Mouse (Mus musculus) heart, embryonic 14.5 days (tissue): Measurements from ENCODE around the gene Patj. TPM values are rescaled to one million over a fixed set of nuclear protein-coding genes. Genes with fewer than 3 reads are reported as not detected.

Experiments
- ATAC-seq: fragments of 200-750 bp; cut with Nextera tagmentation; 2 replicates; pipeline ENCODE4 v1.8.0; 2017; ENCODE audit warnings: low read depth, moderate TSS enrichment; ENCODE audit not compliant: insufficient number of reproducible peaks, insufficient read depth, low FRiP score
- H3K27ac ChIP-seq, 2 experiments: fragments of 200-500 bp in 1 of 2; fragments of 300-500 bp in 1 of 2; sonication (generic) in 1 of 2; replicated peaks in 1 of 2; 2 replicates each; pipeline ENCODE4 v1.5.1; 2012 to 2014; ENCODE audit warnings: low read depth in 2 of 2, low read length in 2 of 2, control low read depth in 1 of 2, mild to moderate bottlenecking in 1 of 2, mixed read lengths in 1 of 2; ENCODE audit not compliant: control insufficient read depth in 1 of 2, insufficient read depth in 1 of 2
- H3K27me3 ChIP-seq: fragments of 300-500 bp; sonication (generic); 2 replicates; pipeline ENCODE4 v1.6.1; 2014; ENCODE audit warnings: mild to moderate bottlenecking, low read length, control low read depth; ENCODE audit not compliant: control insufficient read depth, insufficient read depth
- H3K36me3 ChIP-seq: fragments of 300-500 bp; sonication (generic); 2 replicates; pipeline ENCODE4 v1.6.1; 2014; ENCODE audit warnings: mild to moderate bottlenecking, control low read depth, low read length, mixed read lengths; ENCODE audit not compliant: control insufficient read depth, insufficient read depth
- H3K4me1 ChIP-seq, 2 experiments: fragments of 200-500 bp in 1 of 2; fragments of 300-500 bp in 1 of 2; sonication (generic) in 1 of 2; 2 replicates each; pipeline ENCODE4 v1.6.1; 2012 to 2014; ENCODE audit warnings: low read length in 2 of 2, control low read depth in 1 of 2, mixed read lengths in 1 of 2; ENCODE audit not compliant: control insufficient read depth in 2 of 2, insufficient read depth in 2 of 2
- H3K4me2 ChIP-seq: fragments of 300-500 bp; sonication (generic); 2 replicates; pipeline ENCODE4 v1.6.1; 2014; ENCODE audit warnings: mild to moderate bottlenecking, low read length
- H3K4me3 ChIP-seq, 2 experiments: fragments of 200-500 bp in 1 of 2; fragments of 300-500 bp in 1 of 2; sonication (generic) in 1 of 2; 2 replicates each; pipeline ENCODE4 v1.5.1; 2012 to 2014; ENCODE audit warnings: low read length in 2 of 2, mild to moderate bottlenecking in 2 of 2, control low read depth in 1 of 2, low read depth in 1 of 2, moderate library complexity in 1 of 2; ENCODE audit not compliant: control insufficient read depth in 1 of 2, insufficient read depth in 1 of 2
- H3K9ac ChIP-seq: fragments of 300-500 bp; sonication (generic); 2 replicates; pipeline ENCODE4 v1.6.1; 2014; ENCODE audit warnings: mild to moderate bottlenecking, low read length
- H3K9me3 ChIP-seq: fragments of 300-500 bp; sonication (generic); 2 replicates; pipeline ENCODE4 v1.6.1; 2016; ENCODE audit warnings: low read length, control low read depth; ENCODE audit not compliant: control insufficient read depth
- WGBS: fragments of 180-500 bp; shearing (Covaris S2); extraction: QIAGEN DNeasy Blood & Tissue Kit; methylation state at CpG from one replicate; pipeline ENCODE4 v1.1.7; 2014; 5-methylcytosine and 5-hydroxymethylcytosine counted together
- polyA plus RNA-seq: library from polyadenylated mRNA; unstranded; fragments of >200 nt; fragmentation: Nextera tagmentation; extraction: Ambion mirVana; gene quantifications from 2 replicates; pipeline ENCODE4 v1.2.1, GENCODE M21; 2014

Patj gene
- polyA plus RNA-seq, 1 experiment from 2014 or later: 11.2 TPM

GRCm38 (mm10) chr4:98546456-98547176, 151.0 kb downstream of the Patj start:
- Histone ChIP-seq H3K9me3 (no peaks in the 10 kb centered on the region), H3K4me3 (no peak overlapping the region), H3K36me3 (no peaks in the 10 kb centered on the region), H3K9ac (no peak overlapping the region; the same call in 1 of the 2 replicates), H3K27ac (no peak overlapping the region), H3K27me3 (no peaks in the 10 kb centered on the region), H3K4me2 (no peak overlapping the region), H3K4me1 (peaks cover 2 to 5% of the 10 kb centered on the region in 2 experiments; a peak in 2 of 4 replicates)
- no peak for ATAC-seq
- WGBS: 66% methylated on average over 12 of the region's 12 CpGs

GRCm38 (mm10) chr4:98549491-98549890, 153.9 kb downstream of the Patj start:
- no peak for ATAC-seq
- WGBS: 83% methylated on average over 7 of the region's 7 CpGs

GRCm38 (mm10) chr4:98550116-98550515, 154.5 kb downstream of the Patj start:
- no peak for ATAC-seq
- Histone ChIP-seq H3K9me3 (no peaks in the 10 kb centered on the region), H3K4me2 (no peak overlapping the region), H3K27ac (no peak overlapping the region), H3K9ac (no peak overlapping the region), H3K36me3 (no peaks in the 10 kb centered on the region), H3K27me3 (no peaks in the 10 kb centered on the region), H3K4me1 (peaks cover 2 to 5% of the 10 kb centered on the region in 2 experiments; a peak in 3 of 4 replicates), H3K4me3 (no peak overlapping the region)
- WGBS: 85% methylated on average over 5 of the region's 5 CpGs

More at GRCm38 (mm10) chr4:98549491-98549890, 153.9 kb downstream of the Patj start:
- no peaks in the 10 kb centered on the region for H3K9me3 ChIP-seq
- no peak overlapping the region for H3K4me3 ChIP-seq
- no peak overlapping the region for H3K27ac ChIP-seq
- no peak overlapping the region for H3K9ac ChIP-seq
- peaks cover 2 to 5% of the 10 kb centered on the region in 2 experiments; a peak in 3 of 4 replicates for H3K4me1 ChIP-seq
- H3K36me3 ChIP-seq: no peaks in the 10 kb centered on the region
- H3K27me3 ChIP-seq: no peaks in the 10 kb centered on the region
- H3K4me2 ChIP-seq: no peak overlapping the region

GRCm38 (mm10) chr4:98555666-98556065, 160.1 kb downstream of the Patj start:
- Histone ChIP-seq H3K27ac (no peak overlapping the region), H3K4me3 (no peak overlapping the region), H3K4me1 (peaks cover 5 to 9% of the 10 kb centered on the region in 2 experiments; a peak in 2 of 4 replicates), H3K4me2 (no peak overlapping the region), H3K9me3 (no peaks in the 10 kb centered on the region), H3K27me3 (no peaks in the 10 kb centered on the region), H3K36me3 (no peaks in the 10 kb centered on the region), H3K9ac (no peak overlapping the region)
- no peak for ATAC-seq
- whole genome bisulfite sequencing: 94% methylated on average over 2 of the region's 2 CpGs

GRCm38 (mm10) chr4:98556449-98556848, 160.9 kb downstream of the Patj start:
- no peak overlapping the region for H3K4me3 ChIP-seq
- H3K9me3 ChIP-seq: no peaks in the 10 kb centered on the region
- no peak overlapping the region for H3K4me2 ChIP-seq
- ATAC-seq: no peak
- peaks cover 5 to 9% of the 10 kb centered on the region in 2 experiments; a peak in 2 of 4 replicates for H3K4me1 ChIP-seq
- 64% methylated on average over 6 of the region's 6 CpGs for whole genome bisulfite sequencing
- no peak overlapping the region; a peak in 1 of 4 replicates for H3K27ac ChIP-seq
- no peaks in the 10 kb centered on the region for H3K36me3 ChIP-seq
- no peaks in the 10 kb centered on the region for H3K27me3 ChIP-seq
- no peak overlapping the region for H3K9ac ChIP-seq

GRCm38 (mm10) chr4:98557192-98557591, 161.6 kb downstream of the Patj start:
- Histone ChIP-seq H3K9ac (no peak overlapping the region), H3K4me3 (no peak overlapping the region), H3K9me3 (no peaks in the 10 kb centered on the region), H3K27ac (peak overlapping the region in 1 of 2 experiments; percentile 39; a peak in 1 of 4 replicates), H3K36me3 (no peaks in the 10 kb centered on the region), H3K4me1 (peaks cover 5 to 10% of the 10 kb centered on the region in 2 experiments; a peak in 3 of 4 replicates), H3K4me2 (no peak overlapping the region), H3K27me3 (no peaks in the 10 kb centered on the region)
- peak; percentile 50; the same call in 1 of the 2 replicates for ATAC-seq
- 67% methylated on average over 13 of the region's 13 CpGs for WGBS

- H3K4me3 ChIP-seq: no peak overlapping the region
- 87% methylated on average over 9 of the region's 9 CpGs for WGBS
- ATAC-seq: no peak
- H3K9ac ChIP-seq: no peak overlapping the region
- no peak overlapping the region for H3K27ac ChIP-seq
- no peaks in the 10 kb centered on the region for H3K36me3 ChIP-seq
- H3K27me3 ChIP-seq: no peaks in the 10 kb centered on the region
- peaks cover 22 to 36% of the 10 kb centered on the region in 2 experiments for H3K4me1 ChIP-seq
- H3K4me2 ChIP-seq: no peak overlapping the region
- no peaks in the 10 kb centered on the region for H3K9me3 ChIP-seq
These were observed 164.7 kb downstream of the Patj start for GRCm38 (mm10) chr4:98560196-98560830.
